Mouse (Mus musculus) kidney, postnatal 10 days (tissue): ENCODE results near the gene Sppl2a.
"Not testable (repeated sequence)": the region's sequence is repeated elsewhere in the genome, so short reads cannot be mapped to it uniquely, and the experiment has no call there.

ENCODE experiments used
- DNase-seq: peaks from one replicate; pipeline ENCODE4 v3.0.0; 2021; ENCODE audit warnings: mixed read lengths

Gene Sppl2a

GRCm38 (mm10) chr2:126932897-126933641 is at the start of gene Sppl2a:
Sppl2a (minus strand) TSS chr2:126933235.
- peak; percentile 95 for DNase-seq

- no peak for DNase-seq
Measured at GRCm38 (mm10) chr2:126977428-126977827, 44.4 kb upstream of the Sppl2a start.

- no peak for DNase-seq
Measured at GRCm38 (mm10) chr2:126961696-126962095, 28.7 kb upstream of the Sppl2a start.

- DNase-seq, result peak; percentile 30
Measured at GRCm38 (mm10) chr2:126955671-126956070, 22.6 kb upstream of the Sppl2a start.

- DNase-seq, result peak; percentile 67
Measured at GRCm38 (mm10) chr2:126951085-126951484, 18.1 kb upstream of the Sppl2a start.

GRCm38 (mm10) chr2:126950453-126950852 is 17.4 kb upstream of the Sppl2a start:
- DNase-seq, result no peak

- peak; percentile 68 for DNase-seq
Measured at GRCm38 (mm10) chr2:126949856-126950255, 16.8 kb upstream of the Sppl2a start.

- DNase-seq, result not testable (repeated sequence)
Measured at GRCm38 (mm10) chr2:126949297-126949696, 16.3 kb upstream of the Sppl2a start.

GRCm38 (mm10) chr2:126948231-126948630 is 15.2 kb upstream of the Sppl2a start:
- no peak for DNase-seq

GRCm38 (mm10) chr2:126947646-126948045 is 14.6 kb upstream of the Sppl2a start:
- no peak for DNase-seq

- no peak for DNase-seq
Measured at GRCm38 (mm10) chr2:126943211-126943610, 10.2 kb upstream of the Sppl2a start.

GRCm38 (mm10) chr2:126940314-126940866 is 7.4 kb upstream of the Sppl2a start:
- DNase-seq, result no peak

GRCm38 (mm10) chr2:126938069-126938468 is 5.0 kb upstream of the Sppl2a start:
- DNase-seq, result no peak

- no peak for DNase-seq
Measured at GRCm38 (mm10) chr2:126933921-126934320, 886 bp upstream of the Sppl2a start.

- DNase-seq, result no peak
Measured at GRCm38 (mm10) chr2:126932261-126932896, 656 bp downstream of the Sppl2a start.

GRCm38 (mm10) chr2:126931784-126932183 is 1.3 kb downstream of the Sppl2a start:
- no peak for DNase-seq

GRCm38 (mm10) chr2:126928681-126929080 is 4.4 kb downstream of the Sppl2a start:
- no peak for DNase-seq

GRCm38 (mm10) chr2:126920358-126921060 is 12.5 kb downstream of the Sppl2a start:
- no peak for DNase-seq

- no peak for DNase-seq
Measured at GRCm38 (mm10) chr2:126916236-126916635, 16.8 kb downstream of the Sppl2a start.

- no peak for DNase-seq
Measured at GRCm38 (mm10) chr2:126914096-126914495, 18.9 kb downstream of the Sppl2a start.

- no peak for DNase-seq
Measured at GRCm38 (mm10) chr2:126904162-126904561, 28.9 kb downstream of the Sppl2a start.

GRCm38 (mm10) chr2:126897511-126897910 is 35.5 kb downstream of the Sppl2a start:
- peak; percentile 16 for DNase-seq

- DNase-seq, result peak; percentile 17
Measured at GRCm38 (mm10) chr2:126896941-126897340, 36.1 kb downstream of the Sppl2a start.
